Mouse (Mus musculus) E14TG2a.4 (cell line): ENCODE results near the gene Tgif2.

Source experiments
- CTCF ChIP-seq: conservative IDR thresholded peaks from 2 replicates; pipeline ENCODE4 v1.5.1; 2014; ENCODE audit warnings: low read length
- POU5F1 ChIP-seq: IDR thresholded peaks from 2 replicates; pipeline ENCODE4 v1.6.1; 2014; ENCODE audit warnings: low read length, borderline replicate concordance

- TF ChIP-seq CTCF (no peak), POU5F1 (no peak)
These were observed 18.9 kb downstream of the Tgif2 start for GRCm38 (mm10) chr2:156858671-156859070.
